Mouse (Mus musculus) liver, postnatal 0 days (tissue): ENCODE measurements at regions not wholly inside any gene's neighbourhood (a gene's known extent, or its start where the extent isn't known, plus 50 kb on each side); places are given as distances from the start of the nearest gene placed in this dataset.
"Not testable (repeated sequence)": the region's sequence is repeated elsewhere in the genome, so short reads cannot be mapped to it uniquely, and the experiment has no call there.

ENCODE experiments used
- CTCF ChIP-seq: sonication (generic); IDR thresholded peaks from 2 replicates; pipeline ENCODE4 v1.5.1; 2016; ENCODE audit warnings: antibody characterized with exemption, low read depth
- EP300 ChIP-seq: IDR thresholded peaks from 2 replicates; pipeline ENCODE4 v1.6.1; 2016; ENCODE audit warnings: antibody characterized with exemption, low read depth, mild to moderate bottlenecking

DNA sequence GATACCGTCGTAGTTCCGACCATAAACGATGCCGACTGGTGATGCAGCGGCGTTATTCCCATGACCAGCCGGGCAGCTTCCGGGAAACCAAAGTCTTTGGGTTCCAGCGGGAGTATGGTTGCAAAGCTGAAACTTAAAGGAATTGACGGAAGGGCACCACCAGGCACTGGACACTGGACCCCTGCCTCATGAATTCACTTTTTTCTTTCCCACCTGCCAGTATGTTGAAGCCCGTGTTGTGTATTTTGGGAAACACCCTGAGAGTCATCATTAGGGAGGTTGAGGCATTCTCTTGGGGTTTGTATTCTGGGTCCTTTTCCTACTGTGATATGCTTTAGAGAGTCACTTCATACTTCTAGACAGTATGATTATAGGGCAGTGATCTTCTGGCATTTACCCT, 197.9 kb downstream of the Samd9l start:
- TF ChIP-seq EP300, CTCF: not testable (repeated sequence)
